Mouse (Mus musculus) neural tube, embryonic 14.5 days (tissue): ENCODE results near the gene B4galt1. TPM values are rescaled to one million over a fixed set of nuclear protein-coding genes. Genes with fewer than 3 reads are reported as not detected.

ENCODE experiments used
- ATAC-seq: fragments of 200-750 bp; cut with Nextera tagmentation; 2 replicates; pipeline ENCODE4 v1.8.0; 2017; ENCODE audit warnings: low read depth, mild to moderate bottlenecking, moderate TSS enrichment, moderate library complexity
- H3K27ac ChIP-seq: fragments of 300-500 bp; sonication (generic); 2 replicates; pipeline ENCODE4 v1.5.1; 2014; ENCODE audit warnings: low read depth, mild to moderate bottlenecking, control low read depth, low read length, moderate library complexity, mixed read lengths
- H3K27me3 ChIP-seq: fragments of 300-500 bp; sonication (generic); 2 replicates; pipeline ENCODE4 v1.6.1; 2014; ENCODE audit warnings: low read length; ENCODE audit not compliant: control insufficient read depth, insufficient read depth
- H3K36me3 ChIP-seq: fragments of 300-500 bp; sonication (generic); 2 replicates; pipeline ENCODE4 v1.6.1; 2014; ENCODE audit warnings: low read length, mixed read lengths; ENCODE audit not compliant: control insufficient read depth, insufficient read depth
- H3K4me1 ChIP-seq: fragments of 300-500 bp; sonication (generic); 2 replicates; pipeline ENCODE4 v1.6.1; 2014; ENCODE audit warnings: low read length; ENCODE audit not compliant: control insufficient read depth, insufficient read depth
- H3K4me2 ChIP-seq: fragments of 300-500 bp; sonication (generic); 2 replicates; pipeline ENCODE4 v1.6.1; 2014; ENCODE audit warnings: mild to moderate bottlenecking, low read depth, low read length, control low read depth
- H3K4me3 ChIP-seq: fragments of 300-500 bp; sonication (generic); 2 replicates; pipeline ENCODE4 v1.5.1; 2014; ENCODE audit warnings: low read depth, low read length, control low read depth, mixed read lengths
- H3K9ac ChIP-seq: fragments of 300-500 bp; sonication (generic); replicated peaks from 2 replicates; pipeline ENCODE4 v1.6.1; 2014; ENCODE audit warnings: low read depth, mild to moderate bottlenecking, control low read depth, low read length, mixed read lengths
- H3K9me3 ChIP-seq: fragments of 300-500 bp; sonication (generic); 2 replicates; pipeline ENCODE4 v1.6.1; 2016; ENCODE audit warnings: low read length; ENCODE audit not compliant: control insufficient read depth
- WGBS: fragments of 180-500 bp; shearing (Covaris S2); extraction: QIAGEN DNeasy Blood & Tissue Kit; methylation state at CpG from one replicate; pipeline ENCODE4 v1.1.7; 2014; 5-methylcytosine and 5-hydroxymethylcytosine counted together
- polyA plus RNA-seq: library from polyadenylated mRNA; unstranded; fragments of >200 nt; fragmentation: Nextera tagmentation; extraction: Ambion mirVana; gene quantifications from 2 replicates; pipeline ENCODE4 v1.2.1, GENCODE M21; 2014

B4galt1 gene
- polyA plus RNA-seq, 1 experiment from 2014 or later, result 5.2 TPM

- no peaks in the 10 kb centered on the region for H3K9me3 ChIP-seq
- 91% methylated on average over 4 of the region's 4 CpGs for WGBS
- no peak overlapping the region for H3K9ac ChIP-seq
- no peaks in the 10 kb centered on the region for H3K4me1 ChIP-seq
- no peak for ATAC-seq
- H3K27me3 ChIP-seq, result no peaks in the 10 kb centered on the region
- no peak overlapping the region for H3K27ac ChIP-seq
- H3K4me2 ChIP-seq, result no peak overlapping the region
- no peaks in the 10 kb centered on the region for H3K36me3 ChIP-seq
- no peak overlapping the region for H3K4me3 ChIP-seq
Observed at GRCm38 (mm10) chr4:40791176-40791575, 62.6 kb downstream of the B4galt1 start.

DNA sequence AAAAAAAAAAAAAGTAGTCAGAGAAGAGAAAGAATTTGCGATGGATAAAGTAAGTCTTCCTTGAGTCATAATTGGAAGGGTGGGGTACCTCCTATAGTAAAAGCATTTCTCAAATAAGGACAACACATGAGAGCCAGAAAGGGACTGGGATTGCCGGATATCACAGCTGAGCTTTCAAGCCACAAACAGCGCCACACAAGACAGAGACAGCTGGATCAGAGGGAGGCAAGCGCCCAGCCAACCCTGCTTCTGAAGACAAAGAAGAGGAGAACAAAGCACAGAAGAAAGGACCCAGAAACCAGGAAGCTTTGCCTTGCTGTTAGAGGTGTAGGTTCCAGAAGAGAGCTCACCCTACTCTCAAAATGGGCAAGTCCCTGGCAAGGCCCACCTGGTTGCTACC is 67.2 kb downstream of the B4galt1 start:
- no peaks in the 10 kb centered on the region for H3K36me3 ChIP-seq
- WGBS, result 77% methylated on average over 4 of the region's 4 CpGs
- no peaks in the 10 kb centered on the region for H3K9me3 ChIP-seq
- H3K4me1 ChIP-seq, result no peaks in the 10 kb centered on the region
- no peak overlapping the region for H3K27ac ChIP-seq
- H3K27me3 ChIP-seq, result no peaks in the 10 kb centered on the region
- H3K4me3 ChIP-seq, result no peak overlapping the region
- ATAC-seq, result no peak
- no peak overlapping the region for H3K9ac ChIP-seq
- no peak overlapping the region for H3K4me2 ChIP-seq

DNA sequence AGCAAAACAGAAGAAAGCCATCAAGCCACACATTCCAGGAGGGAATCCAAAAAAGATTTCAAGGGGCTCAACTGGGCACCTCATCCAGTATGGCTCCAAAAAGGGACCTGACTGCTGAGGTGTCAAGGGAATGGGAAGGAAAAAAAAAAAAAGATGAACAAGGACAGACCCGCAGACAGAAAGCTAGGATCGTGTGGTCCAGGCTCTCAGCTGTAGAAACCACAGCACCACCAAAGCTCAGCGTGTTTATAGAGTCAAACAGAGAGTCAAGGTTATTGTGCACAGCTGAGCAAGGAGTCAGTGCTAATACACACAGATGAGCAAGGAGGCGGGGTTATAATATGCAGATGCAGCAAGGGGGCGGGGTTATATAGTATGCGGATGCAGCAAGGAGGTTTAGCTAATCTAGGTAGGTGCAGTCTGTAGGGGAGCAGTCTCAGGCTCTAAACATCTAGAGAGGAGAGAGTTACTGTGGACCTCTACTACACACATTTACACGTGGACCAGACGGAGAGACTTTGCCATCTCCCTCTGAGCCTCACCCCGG is 68.1 kb downstream of the B4galt1 start:
- no peak overlapping the region for H3K4me3 ChIP-seq
- H3K27ac ChIP-seq, result no peak overlapping the region
- no peak overlapping the region for H3K4me2 ChIP-seq
- H3K27me3 ChIP-seq, result no peaks in the 10 kb centered on the region
- H3K9me3 ChIP-seq, result no peaks in the 10 kb centered on the region
- no peaks in the 10 kb centered on the region for H3K4me1 ChIP-seq
- ATAC-seq, result no peak
- no peaks in the 10 kb centered on the region for H3K36me3 ChIP-seq
- no peak overlapping the region for H3K9ac ChIP-seq
- WGBS, result 77% methylated on average over 9 of the region's 9 CpGs

DNA sequence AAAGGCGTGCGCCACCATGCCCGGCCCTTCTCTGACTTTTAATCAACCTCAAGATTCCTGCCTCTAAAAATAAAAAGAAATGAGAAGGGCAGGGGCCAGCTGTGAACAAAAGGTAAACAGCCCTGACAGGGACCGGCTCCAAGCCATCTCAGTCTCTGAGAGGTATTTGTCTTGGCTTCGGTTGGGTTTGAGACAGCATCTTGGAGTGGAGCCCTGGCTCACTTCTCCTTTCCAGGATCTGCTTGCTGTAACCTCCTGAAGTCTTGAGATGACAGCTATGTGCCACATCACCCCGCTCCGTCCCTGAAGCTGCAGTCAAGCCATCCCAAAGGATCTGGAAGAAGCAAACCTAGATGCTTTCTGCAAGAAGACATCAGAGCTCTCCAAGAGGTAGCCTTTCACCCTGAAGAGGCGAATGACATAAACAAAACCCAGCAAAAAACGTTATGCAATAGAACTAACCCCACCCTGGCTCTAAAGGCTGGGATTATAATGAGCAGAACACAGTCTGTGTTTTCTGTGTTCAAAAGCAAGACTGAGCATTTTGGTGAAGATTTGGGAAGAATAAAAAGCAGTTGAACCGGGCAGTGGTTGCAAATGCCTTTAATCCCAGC is 69.1 kb downstream of the B4galt1 start:
- Histone ChIP-seq H3K4me3 (no peak overlapping the region), H3K27ac (no peak overlapping the region), H3K27me3 (no peaks in the 10 kb centered on the region), H3K4me2 (no peak overlapping the region), H3K9me3 (no peaks in the 10 kb centered on the region), H3K4me1 (no peaks in the 10 kb centered on the region), H3K36me3 (no peaks in the 10 kb centered on the region), H3K9ac (no peak overlapping the region)
- WGBS, result 83% methylated on average over 10 of the region's 10 CpGs
- no peak for ATAC-seq

GRCm38 (mm10) chr4:40783049-40783448 is 70.8 kb downstream of the B4galt1 start:
- H3K27me3 ChIP-seq, result no peaks in the 10 kb centered on the region
- ATAC-seq, result no peak
- whole genome bisulfite sequencing, result 96% methylated on average over 4 of the region's 4 CpGs

GRCm38 (mm10) chr4:40781797-40782495 is 71.9 kb downstream of the B4galt1 start:
- no peaks in the 10 kb centered on the region for H3K27me3 ChIP-seq
- H3K9me3 ChIP-seq, result no peaks in the 10 kb centered on the region
- 74% methylated on average over 8 of the region's 8 CpGs for WGBS
- no peak overlapping the region for H3K4me3 ChIP-seq
- H3K4me2 ChIP-seq, result no peak overlapping the region
- H3K27ac ChIP-seq, result no peak overlapping the region
- no peak overlapping the region for H3K9ac ChIP-seq
- no peaks in the 10 kb centered on the region for H3K4me1 ChIP-seq
- H3K36me3 ChIP-seq, result no peaks in the 10 kb centered on the region
- no peak for ATAC-seq

More at GRCm38 (mm10) chr4:40783049-40783448, 70.8 kb downstream of the B4galt1 start:
- Histone ChIP-seq H3K9ac (no peak overlapping the region), H3K27ac (no peak overlapping the region), H3K4me3 (no peak overlapping the region), H3K4me1 (no peaks in the 10 kb centered on the region), H3K36me3 (no peaks in the 10 kb centered on the region), H3K4me2 (no peak overlapping the region), H3K9me3 (no peaks in the 10 kb centered on the region)

GRCm38 (mm10) chr4:40781143-40781542 is 72.7 kb downstream of the B4galt1 start:
- 33% methylated on average over 3 of the region's 3 CpGs for WGBS
- Histone ChIP-seq H3K4me3 (no peak overlapping the region), H3K9ac (no peak overlapping the region), H3K36me3 (no peaks in the 10 kb centered on the region), H3K27ac (no peak overlapping the region), H3K4me1 (no peaks in the 10 kb centered on the region), H3K9me3 (no peaks in the 10 kb centered on the region), H3K4me2 (no peak overlapping the region), H3K27me3 (no peaks in the 10 kb centered on the region)
- no peak for ATAC-seq

- no peaks in the 10 kb centered on the region for H3K27me3 ChIP-seq
- no peaks in the 10 kb centered on the region for H3K36me3 ChIP-seq
- H3K4me3 ChIP-seq, result no peak overlapping the region
- no peak for ATAC-seq
- 86% methylated on average over 6 of the region's 6 CpGs for WGBS
- H3K4me2 ChIP-seq, result no peak overlapping the region
- H3K9ac ChIP-seq, result no peak overlapping the region
- no peaks in the 10 kb centered on the region for H3K9me3 ChIP-seq
- H3K27ac ChIP-seq, result no peak overlapping the region
- 0 out of 2 replicates have a peak, but pooled peaks cover 2% of the 10 kb centered on the region for H3K4me1 ChIP-seq
Observed at GRCm38 (mm10) chr4:40778656-40779055, 75.1 kb downstream of the B4galt1 start.

DNA sequence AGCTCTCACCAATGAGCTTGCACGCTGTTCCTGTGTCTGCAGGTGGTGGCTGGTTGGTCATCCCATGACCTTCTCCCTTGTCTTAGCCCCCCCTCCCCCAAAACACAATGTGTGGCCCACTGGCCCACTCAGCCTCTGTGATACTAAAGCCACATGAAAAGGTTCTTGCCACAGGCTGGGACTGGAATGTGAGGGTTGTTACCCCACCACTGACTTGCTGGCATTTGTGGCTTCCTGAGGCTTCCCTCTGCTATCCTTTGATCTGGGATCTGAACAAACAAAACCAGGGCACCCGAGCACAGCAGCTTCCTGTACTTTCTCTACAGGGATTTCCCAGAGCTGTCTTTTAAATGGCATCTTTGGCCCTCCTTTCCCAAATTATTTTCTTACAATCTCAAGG is 76.7 kb downstream of the B4galt1 start:
- no peaks in the 10 kb centered on the region for H3K27me3 ChIP-seq
- no peak overlapping the region for H3K9ac ChIP-seq
- ATAC-seq, result no peak
- H3K4me3 ChIP-seq, result no peak overlapping the region
- 18% methylated on average over 2 of the region's 2 CpGs for WGBS
- H3K4me1 ChIP-seq, result 0 out of 2 replicates have a peak, but pooled peaks cover 2% of the 10 kb centered on the region
- no peak overlapping the region for H3K27ac ChIP-seq
- no peak overlapping the region for H3K4me2 ChIP-seq
- no peaks in the 10 kb centered on the region for H3K9me3 ChIP-seq
- no peaks in the 10 kb centered on the region for H3K36me3 ChIP-seq
